Mouse (Mus musculus) adrenal gland, postnatal 36 days (tissue): Measurements from ENCODE around the gene Tmem207. TPM values are rescaled to one million over a fixed set of nuclear protein-coding genes. Genes with fewer than 3 reads are reported as not detected.
"Not testable (repeated sequence)": the region's sequence is repeated elsewhere in the genome, so short reads cannot be mapped to it uniquely, and the experiment has no call there.

Experiments used
- DNase-seq, 2 experiments: peaks; one replicate each; pipeline ENCODE4 v3.0.0; 2021; ENCODE audit warnings: mixed read lengths in 1 of 2
- long read RNA-seq, 2 experiments: library from polyadenylated mRNA; stranded (forward); transcript quantifications; one replicate each; pipeline ENCODE4 v2.0.0; 2021; ENCODE audit warnings: borderline sequencing depth in 2 of 2
- total RNA-seq, 2 experiments: library from RNA; stranded (reverse); gene quantifications; 2 replicates each; pipeline ENCODE4 v1.2.3; 2021

Tmem207 gene
- not detected for total RNA-seq
- long read RNA-seq, experiment 1, result 0 reads
- long read RNA-seq, experiment 2, result 0 reads

DNA sequence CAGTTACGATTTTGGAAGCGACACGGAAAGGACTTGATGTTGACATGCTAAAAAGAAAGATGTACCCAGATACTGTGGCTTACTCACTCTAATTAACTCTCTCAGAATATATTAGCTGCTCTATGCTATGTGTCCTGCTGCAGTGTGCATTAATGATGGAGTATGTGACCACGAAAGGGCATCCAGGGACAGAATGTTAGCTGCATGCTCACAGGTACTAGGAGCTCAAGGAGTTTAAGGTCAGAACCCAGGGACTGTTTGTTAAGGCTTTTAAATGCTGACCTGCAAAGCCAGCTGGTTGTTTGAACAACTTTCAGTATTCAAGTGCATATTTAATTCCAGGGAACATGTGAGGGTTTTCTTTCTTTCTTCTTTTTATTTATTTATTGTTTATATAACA lies at the start of gene Tmem207:
Gene Tmem207 (minus strand): TSS at position 101 of the 400 bp plus-strand sequence.
- DNase-seq, result no peak

DNA sequence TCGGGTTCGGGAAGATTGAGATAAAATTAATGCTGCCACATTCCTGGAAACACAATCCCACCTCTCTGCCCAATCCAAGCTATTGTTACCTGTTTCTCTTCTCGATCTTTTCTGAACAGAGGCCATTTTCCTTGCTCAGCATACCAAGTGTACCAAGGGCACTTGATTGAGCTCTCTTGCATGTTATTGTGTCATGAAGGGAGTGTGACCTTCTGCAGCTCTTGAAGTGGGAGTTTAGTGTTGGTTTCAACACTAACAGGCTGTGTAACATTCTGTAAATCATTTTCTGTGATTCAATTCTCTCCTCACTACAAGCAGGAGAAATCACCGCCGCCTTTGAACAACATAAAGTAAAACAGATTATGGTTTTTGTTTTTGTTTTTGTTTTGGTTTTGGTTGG lies 47.6 kb upstream of the Tmem207 start:
- DNase-seq, result no peak

DNA sequence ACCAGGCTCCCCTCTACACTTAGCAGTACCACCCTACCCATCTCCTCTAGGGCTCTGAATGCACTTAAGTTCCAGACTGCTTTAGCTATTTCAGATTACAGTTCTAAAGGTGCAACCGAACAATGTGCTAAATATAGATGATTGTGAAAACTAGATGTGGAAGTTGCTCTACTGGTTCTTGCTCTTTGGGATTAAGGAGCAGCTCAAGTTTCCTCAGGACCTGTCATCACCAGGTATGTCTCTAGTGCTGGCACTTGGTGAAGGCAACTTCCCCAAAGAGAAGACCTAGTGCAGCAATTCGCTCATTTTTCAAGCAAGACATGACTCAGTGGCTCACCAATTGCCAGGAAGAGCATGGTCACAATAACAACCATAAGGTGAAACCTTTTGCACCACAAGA lies 45.3 kb upstream of the Tmem207 start:
- no peak for DNase-seq

DNA sequence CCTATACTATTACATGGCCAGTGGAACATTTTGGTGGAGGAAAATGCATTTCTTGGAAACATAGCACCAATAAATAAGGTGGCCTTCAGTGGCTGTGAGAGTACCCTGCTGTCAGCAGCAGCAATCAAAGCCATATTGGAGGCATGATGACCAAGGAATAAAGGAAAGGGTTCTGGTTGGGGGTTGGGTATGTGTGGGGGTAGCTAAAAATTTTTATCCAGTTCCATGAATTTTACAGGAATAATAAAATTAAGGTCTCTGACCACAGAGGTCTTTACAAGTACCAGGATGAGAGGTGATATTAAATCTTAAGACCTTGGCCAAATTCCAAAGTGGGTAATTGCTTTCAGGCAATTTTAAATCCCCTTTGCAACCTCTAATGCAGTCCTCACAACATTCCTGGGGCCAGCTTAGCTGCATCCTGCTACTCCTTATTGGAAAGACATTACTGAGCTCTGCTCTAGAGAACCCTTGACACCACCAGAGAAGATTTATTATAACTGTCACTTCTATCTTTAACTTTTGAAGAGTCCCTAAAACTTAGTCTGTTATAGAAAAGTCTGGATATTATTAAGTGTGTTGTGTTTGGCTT lies 42.9 kb upstream of the Tmem207 start:
- DNase-seq, result no peak

DNA sequence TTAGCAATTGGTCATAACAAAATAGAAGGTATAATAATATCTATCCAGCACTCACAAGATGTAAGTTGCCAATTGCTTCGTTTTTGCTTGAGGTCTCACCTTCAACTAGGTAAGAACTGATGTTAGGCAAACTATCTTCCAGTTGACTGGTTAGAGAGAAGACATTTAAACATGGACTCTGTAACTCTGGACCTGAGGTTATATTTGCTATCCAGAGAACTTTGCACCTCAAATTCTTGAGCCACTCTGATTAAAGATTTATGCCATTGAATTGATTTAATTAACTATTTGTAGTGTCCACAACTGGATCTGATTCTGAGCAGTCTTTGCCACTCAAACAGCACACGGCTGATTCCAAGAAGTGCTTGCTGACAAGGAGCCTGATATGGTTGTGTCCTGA lies 36.2 kb upstream of the Tmem207 start:
- no peak for DNase-seq

DNA sequence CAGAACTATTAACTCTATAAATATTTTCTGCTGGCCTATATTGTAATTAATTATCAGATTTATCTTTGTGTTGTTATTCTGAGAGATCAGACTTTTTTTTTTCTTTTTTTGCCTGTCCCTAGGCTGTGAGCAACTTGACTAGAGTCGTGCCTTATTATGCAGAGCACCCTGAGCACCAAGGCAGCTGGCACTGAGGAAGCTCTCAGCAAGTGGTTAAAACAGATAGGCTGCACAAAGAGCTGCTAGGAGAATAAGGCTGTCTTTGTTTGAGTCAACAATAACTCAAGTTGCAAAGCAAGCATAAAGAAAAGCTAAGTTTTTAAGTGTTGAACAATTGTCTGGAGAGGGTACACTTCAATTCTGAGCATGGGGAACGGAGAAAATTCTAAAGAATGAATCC lies 35.2 kb upstream of the Tmem207 start:
- DNase-seq, result no peak

DNA sequence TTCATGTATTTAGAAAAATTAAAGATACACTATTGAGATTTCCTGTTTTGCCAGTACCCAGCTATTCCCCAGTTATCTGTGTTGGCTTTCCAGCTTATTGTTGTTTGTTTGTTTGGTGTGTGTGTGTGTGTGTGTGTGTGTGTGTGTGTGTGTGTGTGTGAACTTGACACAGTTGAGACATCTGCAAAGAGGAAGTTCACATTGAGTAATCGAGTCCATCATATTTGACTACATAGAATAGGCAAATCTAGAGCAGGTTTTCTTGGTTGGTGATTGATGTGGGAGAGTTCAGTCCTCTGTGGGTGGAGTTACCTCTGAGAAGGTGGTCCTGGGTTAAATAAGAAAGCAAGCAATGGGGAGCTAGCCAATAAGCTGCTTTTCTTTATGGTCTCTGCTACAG lies 32.2 kb upstream of the Tmem207 start:
- no peak for DNase-seq

DNA sequence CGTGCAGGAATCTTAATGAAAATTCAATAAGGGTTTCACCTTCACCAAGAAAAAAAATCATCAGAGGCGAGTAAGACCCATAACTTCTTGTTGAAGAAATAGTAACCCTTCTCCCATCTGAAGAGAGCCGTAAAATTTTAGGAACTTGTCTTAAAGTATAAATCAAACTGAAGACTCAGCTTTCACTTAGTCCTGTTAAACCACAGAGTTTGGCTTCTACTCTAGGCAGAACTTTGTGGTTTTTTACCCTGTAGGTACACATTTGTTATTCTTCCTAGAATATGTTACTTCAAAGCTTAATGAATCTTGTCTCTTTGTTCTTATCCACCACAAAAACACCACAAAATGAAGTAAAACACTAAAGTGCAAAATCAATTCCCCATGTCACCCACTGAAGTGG lies 25.7 kb upstream of the Tmem207 start:
- no peak for DNase-seq

DNA sequence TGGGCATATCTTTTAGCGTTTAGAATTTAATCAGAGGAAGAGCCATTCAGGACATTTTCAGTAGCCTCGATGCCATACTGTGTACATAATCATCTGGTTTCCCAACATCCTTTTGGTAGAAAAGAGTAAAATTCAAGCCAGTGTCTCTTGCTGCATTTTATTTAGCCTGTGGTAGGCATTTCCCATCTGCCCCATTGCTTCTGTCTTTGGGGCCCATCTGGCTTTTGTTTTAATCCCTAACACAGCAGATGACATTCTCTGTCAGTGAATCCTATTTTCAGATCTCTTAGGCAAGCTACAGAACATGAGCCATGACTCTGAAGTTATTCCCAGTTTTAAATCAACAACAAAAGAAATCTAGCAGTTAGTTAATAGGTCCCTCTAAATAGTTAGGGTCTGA lies 22.7 kb upstream of the Tmem207 start:
- no peak for DNase-seq

DNA sequence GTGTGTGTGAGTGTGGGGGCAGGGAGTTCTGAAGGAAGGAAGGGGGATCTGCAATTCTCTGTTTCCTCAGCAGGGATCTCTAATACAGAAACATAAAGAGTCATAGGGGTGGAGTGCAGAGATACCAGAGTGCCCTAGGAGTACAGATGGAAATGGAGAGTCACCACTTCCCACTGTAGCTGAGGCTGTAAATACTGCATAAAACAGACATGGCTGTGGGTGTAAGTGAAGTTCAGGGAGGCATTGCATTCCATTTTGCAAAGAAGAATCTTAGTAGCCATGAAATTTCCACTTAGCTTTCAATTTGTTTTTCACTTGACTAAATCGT lies 20.3 kb upstream of the Tmem207 start:
- DNase-seq, result no peak

DNA sequence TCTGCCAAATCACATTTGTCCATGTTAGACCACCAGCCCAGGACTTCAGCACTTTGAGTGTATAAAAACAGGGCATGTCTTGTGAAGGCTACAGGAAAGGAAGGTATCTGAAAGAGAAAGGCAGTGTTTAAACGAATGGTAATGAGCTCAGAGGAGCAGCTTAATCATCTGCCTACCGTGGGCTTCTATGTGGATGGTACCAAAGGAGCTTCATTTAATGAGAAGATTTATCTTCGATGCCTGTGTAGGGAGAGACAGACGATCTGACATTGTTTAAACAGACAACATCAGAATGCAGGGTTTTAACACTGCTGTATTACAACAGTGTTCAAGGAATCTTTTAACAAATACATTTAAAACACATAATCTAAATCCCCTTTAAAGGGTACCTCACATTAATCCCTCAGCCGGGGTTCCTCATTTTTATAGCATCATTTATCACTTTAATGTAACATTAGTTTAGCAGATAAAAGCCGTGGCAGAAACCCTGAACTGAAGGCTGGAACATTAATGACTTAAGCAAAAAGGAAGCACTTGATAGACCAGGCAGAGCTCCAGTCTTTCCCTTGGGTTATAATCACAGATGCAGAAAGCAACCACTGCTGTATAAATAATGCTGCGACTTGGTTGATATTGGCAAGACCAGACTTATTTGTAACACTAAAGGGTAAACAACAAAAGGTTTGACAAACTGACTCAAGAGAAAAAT lies 19.8 kb upstream of the Tmem207 start:
- no peak for DNase-seq

DNA sequence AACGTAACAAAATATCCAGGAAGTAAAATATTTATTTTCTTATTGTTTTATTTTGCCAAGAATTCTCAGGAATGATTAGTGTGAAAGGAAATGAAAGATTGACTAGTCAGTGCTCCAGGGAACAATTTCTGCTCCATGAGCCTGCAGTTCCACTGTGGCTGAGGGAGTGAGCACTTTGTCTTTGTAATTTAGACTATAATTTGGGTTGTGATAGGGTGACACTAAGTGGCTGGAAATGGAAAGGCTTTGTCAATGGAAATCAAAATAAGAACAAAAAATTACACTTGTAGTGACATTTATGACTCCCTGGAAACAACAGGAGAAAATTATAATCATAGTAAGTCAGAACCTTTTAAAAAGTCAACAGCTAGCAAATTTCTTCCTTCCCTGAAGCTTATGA lies 5.7 kb upstream of the Tmem207 start:
- no peak for DNase-seq

DNA sequence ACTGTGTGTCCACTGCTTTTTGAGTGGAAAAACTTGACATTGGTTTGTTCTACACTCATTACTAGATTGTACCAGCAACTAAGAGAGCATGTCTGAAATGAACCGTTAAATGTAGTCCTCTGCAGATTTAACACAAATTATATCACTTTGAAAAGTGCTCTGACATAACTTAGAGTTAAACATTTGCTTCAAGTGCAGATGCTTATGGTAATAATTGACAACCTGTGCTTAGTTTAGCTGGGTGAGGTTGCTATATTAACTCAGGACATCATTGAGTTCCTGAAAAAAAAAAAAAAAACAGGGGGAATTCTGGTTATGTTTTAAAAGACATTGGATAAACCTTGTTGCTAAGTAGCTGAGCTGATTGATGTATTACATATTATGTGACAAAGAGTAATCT lies 3.9 kb upstream of the Tmem207 start:
- no peak for DNase-seq

DNA sequence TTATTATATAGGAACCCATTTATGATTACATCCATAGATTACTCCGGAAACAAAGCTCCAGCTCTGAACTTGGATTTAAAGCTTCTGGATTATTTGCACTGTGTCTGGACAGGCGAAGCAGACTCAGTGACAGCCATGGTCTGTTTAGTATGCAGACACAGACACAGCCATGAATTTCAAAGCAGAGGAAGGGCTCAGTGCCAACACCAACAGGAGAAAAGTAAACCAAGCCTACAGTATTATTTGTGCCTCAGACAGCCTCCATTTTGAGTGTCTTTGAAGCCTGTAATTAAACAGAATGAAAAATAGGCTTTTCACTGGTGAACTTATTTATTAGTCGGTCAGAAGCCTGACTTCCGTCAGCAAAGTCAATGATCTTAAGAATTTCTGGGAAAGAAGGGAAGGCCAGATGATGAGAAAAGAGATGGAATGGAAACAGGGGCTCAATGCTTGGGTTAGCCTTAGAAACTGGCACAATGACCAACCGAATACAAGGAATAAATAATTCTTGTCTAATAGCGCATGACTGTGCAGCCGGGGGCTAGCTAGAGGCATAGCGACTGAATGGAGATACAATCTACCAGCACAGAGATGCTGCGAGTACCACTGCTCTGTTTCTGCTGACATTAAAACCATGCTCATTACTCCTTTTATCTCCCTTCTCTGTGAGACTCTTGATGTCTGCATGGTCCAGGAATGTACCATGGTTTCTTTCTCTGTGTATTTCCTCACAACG lies 1.5 kb upstream of the Tmem207 start:
- DNase-seq, result no peak

DNA sequence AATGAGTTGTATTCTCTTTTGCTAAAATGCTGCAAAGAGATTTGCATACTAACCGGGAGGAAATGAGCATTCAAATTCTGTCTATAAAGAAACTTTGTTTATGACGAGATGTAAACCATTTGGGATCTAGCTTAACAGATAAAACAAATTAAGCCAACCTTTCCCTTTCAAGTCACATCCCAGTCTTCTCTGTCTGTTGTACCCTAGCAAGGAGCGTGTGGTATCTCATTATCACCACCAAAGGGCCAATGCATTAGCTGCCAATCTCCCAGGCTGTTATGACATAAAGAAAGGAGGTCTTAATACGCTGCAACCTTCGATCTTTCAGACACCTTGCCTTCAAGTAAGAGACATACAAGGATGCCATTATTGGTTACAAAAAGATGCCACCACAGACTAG lies 737 bp downstream of the Tmem207 start:
- no peak for DNase-seq

DNA sequence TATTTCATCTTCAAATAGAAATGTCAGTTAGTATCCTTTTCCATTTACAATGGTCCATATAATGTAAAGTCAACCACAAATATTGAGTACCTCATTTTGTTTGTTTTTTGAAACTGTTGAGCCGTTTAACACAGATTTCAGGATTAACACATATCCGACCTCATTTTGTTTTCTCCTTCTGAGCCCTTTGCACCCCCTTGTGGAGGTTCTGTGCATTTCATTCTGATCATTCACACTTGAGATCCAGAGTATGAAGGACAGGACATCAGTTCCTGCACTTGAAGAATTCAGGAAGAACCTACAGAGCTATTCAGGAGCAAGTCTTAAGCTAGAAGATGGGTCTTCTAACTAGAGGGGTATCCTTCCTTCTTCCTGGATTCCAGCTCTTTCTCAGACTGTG lies 7.0 kb downstream of the Tmem207 start:
- DNase-seq, result peak; percentile 4 to 34

DNA sequence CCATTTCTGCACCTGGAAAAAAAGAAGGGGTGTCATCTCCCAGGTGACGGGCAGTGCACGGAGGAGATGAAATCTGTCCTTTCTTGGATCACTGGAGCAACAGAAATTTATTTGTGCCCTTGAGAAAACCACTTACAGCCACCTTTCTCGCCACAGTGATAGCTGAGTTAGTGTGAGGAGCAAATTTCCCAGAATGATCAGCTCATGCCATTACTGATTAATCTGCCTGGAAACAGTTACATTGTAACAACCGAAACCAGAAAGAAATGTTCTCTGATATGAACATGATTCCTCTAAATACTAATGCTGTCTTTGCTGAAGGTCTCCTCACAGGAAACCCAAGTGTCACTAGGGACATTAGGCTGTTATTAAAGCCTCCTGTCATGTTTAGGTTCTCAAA lies 21.6 kb downstream of the Tmem207 start:
- DNase-seq, result no peak

DNA sequence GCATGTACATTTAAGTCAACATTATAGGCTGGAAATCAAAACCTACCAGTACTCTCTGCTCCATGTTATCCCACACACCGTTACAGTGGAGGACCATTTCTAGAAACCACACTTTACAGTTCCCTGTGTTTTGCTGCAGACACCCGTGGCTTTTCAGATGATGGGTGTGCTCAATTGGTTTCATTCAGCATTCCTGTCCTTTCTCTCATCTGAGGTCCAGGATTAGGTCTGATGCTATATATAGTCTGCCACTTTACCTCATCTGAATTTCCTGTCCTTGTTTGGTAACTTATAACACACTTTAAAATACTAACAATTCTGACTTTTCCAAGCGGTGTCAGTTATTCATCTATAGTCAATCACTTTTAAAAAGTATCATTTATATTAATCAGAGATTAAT lies 25.8 kb downstream of the Tmem207 start:
- no peak for DNase-seq

DNA sequence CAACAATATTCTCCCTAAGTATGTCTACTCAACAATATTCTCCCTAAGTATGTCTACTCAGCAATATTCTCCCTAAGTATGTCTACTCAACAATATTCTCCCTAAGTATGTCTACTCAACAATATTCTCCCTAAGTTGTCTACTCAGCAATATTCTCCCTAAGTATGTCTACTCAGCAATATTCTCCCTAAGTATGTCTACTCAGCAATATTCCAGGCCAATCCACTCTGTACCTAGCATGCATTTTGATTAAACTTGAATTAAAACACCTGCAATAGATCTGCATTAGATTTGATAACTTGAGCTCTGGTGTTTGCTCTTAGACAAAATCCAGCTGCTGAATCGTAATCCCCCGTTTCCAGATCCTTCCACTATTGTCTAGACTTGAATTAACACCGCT lies 26.9 kb downstream of the Tmem207 start:
- not testable (repeated sequence) for DNase-seq

DNA sequence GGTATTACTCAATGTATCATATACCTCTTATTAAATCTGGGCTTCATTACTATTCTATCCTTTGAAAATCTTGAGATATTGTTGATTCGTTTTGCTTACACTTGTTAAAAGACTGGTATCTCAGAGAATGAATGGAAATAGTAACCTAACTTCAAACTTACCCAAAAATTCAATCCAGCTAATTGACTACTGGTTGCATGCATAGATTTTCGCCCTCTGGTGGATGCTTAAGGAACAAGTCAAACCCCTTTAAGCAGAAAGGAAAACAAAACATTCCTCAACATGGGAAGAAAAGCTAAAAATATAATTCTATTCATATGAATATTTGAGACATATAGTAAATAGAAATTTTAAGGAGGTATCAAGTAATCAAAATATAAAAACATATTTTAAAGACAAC lies 30.8 kb downstream of the Tmem207 start:
- DNase-seq, result peak in 1 of 2 experiments; percentile 18

DNA sequence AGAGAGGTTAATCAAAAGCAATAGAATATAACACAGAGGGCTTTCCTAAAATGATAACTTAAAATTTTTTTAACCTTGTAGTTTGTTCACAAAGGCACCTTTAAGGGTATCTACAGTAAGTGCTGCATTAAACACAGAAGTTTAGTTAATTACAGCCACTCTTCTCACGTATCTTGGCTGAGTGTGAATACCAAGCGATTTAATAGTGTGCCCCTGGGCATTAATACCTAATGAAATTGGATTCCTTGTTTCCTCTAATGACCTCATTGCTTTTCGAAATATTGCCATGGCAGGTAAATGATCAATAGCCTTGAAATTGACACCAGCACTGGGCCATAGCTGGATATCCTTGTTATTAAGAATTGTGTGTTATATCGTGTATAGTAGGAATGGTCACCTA lies 55.3 kb downstream of the Tmem207 start:
- no peak for DNase-seq

DNA sequence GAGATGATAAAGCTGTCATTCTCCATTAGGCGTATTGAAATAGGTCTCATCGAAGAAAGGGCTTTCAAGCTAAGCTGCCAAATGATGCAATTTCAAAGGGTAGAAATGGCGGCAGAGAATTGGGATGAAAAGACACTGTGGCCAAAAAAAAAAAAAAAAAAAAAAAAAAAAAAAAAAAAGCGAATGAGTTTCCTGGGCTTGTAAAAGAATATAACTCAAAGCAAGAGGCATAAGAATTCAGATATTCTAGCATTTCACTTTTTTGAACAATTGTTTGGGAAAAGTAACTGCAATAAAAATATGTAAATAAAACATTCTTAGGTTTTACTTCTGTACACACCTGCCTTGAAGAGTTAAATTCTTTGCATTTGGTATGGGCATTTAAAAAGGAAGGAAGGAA lies 60.0 kb downstream of the Tmem207 start:
- DNase-seq, result no peak

DNA sequence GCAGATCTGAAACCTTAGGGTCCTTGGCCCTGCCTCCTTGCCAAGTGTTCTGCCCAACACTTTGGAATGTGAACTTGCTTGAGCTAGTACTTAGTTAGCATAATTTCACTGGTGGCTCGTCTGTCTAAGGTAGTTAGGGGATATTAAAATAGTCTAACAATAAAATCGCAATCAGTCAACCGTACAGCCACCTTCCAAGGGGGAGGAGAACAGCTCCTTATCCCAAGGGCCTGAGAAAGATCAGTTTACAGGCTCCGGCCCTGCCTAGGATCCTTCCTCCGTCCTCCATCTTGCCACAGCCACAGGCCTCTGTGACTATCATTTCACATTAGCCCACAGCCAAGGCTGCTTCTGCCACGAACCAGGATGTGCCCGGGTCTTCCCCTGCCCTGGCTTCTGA lies 63.7 kb downstream of the Tmem207 start, which contains the start of gene Cldn16:
Gene Cldn16 (plus strand): TSS at position 301 of the 400 bp plus-strand sequence.
- DNase-seq, result no peak

DNA sequence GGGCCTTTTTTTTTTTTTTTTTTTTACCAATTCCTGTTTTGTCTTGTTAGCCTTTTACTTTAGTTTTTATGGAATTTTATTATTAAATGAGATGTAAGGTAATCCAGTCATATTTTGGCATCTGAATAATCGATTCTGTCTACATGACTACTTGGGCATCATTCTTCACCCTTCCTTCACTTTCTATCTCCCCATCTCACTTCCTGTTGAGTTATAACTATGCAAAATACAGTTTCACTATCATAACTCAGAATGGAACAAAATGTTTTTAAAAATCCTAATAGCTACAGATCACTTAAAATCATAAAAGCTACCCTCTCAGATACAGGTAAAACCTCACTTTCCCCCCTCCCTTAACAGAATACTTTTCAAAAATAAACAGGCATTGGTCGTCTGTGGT lies 70.4 kb downstream of the Tmem207 start:
- DNase-seq, result no peak
